Mouse (Mus musculus) Patski (cell line): Measurements from ENCODE around the gene Bsn. TPM values are rescaled to one million over a fixed set of nuclear protein-coding genes. Genes with fewer than 3 reads are reported as not detected.
A peak's percentile ranks its signal among the peaks of the same experiment; 100 is the strongest.

Experiments
- ATAC-seq: fragments of 100-300 bp; one replicate; pipeline ENCODE4 v1.8.0; 2021
- CTCF ChIA-PET: fragments of 350-600 bp; sonication (Branson Sonifier 250); formaldehyde crosslinking; loops from one replicate; lab custom pipeline; 2022; ENCODE audit warnings: inconsistent platforms; lab: Charles Lee
- POLR2A ChIA-PET: fragments of 350-600 bp; sonication (Branson Sonifier 250); formaldehyde crosslinking; loops from one replicate; lab custom pipeline; 2022; ENCODE audit warnings: antibody characterized with exemption, inconsistent platforms; lab: Charles Lee
- DNase-seq: peaks from one replicate; pipeline ENCODE4 v3.0.0-alpha.2; 2011; ENCODE audit warnings: low read depth, low spot score
- H3K27me3 ChIP-seq: fragments of 371-371 bp; one replicate; pipeline ENCODE4 v1.5.1; 2021
- CTCF ChIP-seq: fragments of 100-300 bp; IDR thresholded peaks from one replicate; pipeline ENCODE4 v1.5.1; 2021
- in situ Hi-C: fragments of 300-500 bp; cut with MboI; formaldehyde crosslinking; loops from 3 replicates; pipeline ENCODE4 v1.11.1; 2018; ENCODE audit warnings: low pct_unique_long_range_greater_than_20kb, mixed read lengths
- polyA plus RNA-seq: library from polyadenylated mRNA; unstranded; gene quantifications from one replicate; pipeline ENCODE4 v1.2.3, GENCODE M21; 2021

Bsn gene
- polyA plus RNA-seq, 1 experiment from 2014 or later: 0.08 TPM

DNA sequence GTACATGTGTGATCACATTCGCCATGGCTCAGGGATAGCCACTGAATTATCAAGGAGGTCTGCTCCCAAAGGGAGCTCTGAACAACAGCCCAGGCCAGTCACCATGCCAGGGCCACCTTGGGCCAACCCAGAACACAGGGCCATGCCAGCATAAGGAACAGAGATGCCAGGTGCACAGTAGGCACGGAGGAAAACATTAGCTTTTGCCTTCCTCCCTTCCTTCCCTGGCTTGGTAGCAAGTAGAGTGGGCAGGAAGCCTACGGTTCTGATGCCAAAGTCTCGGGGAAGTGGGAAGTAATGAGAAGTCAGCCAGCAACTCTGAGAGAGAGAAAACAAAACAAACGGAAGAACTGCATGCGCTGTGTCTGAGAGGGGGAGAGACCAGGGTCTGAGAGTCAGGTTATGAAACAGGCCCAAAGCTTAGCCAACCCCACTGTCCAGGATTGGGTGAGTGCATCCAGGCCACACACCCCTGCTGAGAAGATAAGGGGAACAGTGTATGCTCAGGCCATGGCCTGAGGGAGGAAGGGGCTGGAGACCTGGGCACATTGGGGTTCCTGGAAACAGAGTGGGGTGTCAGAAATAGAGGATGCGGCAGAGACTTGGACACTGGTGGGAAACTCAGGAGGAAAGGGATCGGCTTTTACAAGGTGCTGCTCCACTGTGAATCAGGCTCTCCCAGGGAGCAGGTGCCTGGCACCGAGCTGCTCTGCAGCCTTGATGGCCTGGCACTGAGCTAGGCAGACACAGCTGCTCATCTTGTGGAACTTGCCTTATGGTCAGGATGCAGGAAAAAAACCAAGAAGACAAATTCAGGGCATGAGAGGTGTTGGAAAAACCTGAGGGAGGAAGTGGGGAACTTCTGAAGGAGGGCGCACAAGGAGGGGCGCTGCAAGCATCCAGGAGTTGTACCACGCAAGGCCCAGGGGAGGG, 36.4 kb downstream of the Bsn start:
- no peaks in the 10 kb centered on the region for H3K27me3 ChIP-seq
- ATAC-seq: no peak
- ChIA-PET POLR2A (interaction anchor here (0.5 to 0.6 kb wide), 3 partner anchors 32 to 164 kb away, joined by 3 to 4 read pairs (median 4); no protein-coding TSS in a partner anchor), CTCF (no interaction called here)
- in situ Hi-C loops: no loop called here
- DNase-seq: no peak
- TF ChIP-seq CTCF: no peak

DNA sequence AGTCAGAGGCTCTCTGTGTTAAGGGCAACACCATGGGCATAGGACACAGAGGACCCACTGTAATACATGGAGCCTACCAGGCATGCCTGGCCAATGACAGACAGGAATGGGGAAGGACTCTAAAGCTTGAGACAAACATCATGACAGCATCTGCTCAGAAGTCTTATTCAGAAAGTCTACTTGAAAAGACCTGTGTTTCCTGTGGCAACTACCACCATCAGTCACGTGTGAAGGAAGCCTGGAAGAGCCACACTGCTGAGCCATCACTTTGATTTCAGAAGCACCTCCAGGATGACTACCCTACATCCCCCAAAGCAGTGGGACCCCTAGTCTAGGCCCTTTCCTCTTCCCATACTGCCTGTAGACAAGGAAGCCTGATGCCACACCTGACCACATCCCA, 39.7 kb downstream of the Bsn start:
- ATAC-seq (no peak), DNase-seq (no peak)
- in situ Hi-C loops: no loop called here
- no peak for TF ChIP-seq CTCF
- H3K27me3 ChIP-seq: no peaks in the 10 kb centered on the region
- POLR2A ChIA-PET: no interaction called here
- CTCF ChIA-PET: no interaction called here

DNA sequence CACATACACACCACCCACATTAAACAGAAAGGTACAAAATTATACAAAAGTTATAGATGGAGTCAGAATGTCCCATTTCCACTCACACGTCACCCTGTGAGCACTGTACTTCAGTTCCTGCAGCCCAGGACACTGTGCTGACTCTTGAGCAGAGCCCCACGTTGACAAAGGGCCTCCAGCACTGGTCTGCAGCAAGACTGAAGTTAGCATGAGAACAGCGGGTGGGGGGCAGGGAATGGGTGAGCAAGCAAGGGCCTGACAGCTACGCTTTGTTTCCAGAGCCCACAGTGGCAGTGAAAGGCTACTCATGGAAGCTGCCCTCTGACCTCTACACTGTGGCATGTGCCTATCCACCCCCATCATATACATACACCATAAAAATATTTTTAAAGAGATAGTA, 40.4 kb downstream of the Bsn start:
- no peak for ATAC-seq
- ChIA-PET POLR2A (no interaction called here), CTCF (no interaction called here)
- no peak for DNase-seq
- in situ Hi-C loops: no loop called here
- H3K27me3 ChIP-seq: no peaks in the 10 kb centered on the region
- TF ChIP-seq CTCF: no peak

DNA sequence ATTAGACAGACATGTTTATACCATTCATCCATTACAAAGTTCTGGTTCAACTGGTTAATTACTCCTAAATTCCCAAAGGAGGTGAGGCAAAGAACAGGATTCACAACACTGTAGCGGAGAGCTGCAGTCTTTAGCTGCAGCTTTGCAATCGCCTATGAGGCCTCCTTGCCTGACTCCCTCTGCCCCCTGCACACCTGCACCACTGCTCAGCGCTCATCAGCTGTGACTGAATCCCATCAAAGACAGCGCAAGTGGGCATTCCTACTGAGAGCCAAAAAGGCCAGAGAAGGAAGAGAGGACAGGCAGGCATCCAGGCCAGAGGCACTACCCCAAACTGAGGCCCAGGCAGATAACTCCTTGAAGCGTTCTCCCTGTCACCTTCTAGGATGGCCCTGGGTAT, 42.6 kb downstream of the Bsn start:
- H3K27me3 ChIP-seq: no peaks in the 10 kb centered on the region
- DNase-seq (no peak), ATAC-seq (no peak)
- in situ Hi-C loops: no loop called here
- TF ChIP-seq CTCF: no peak
- CTCF ChIA-PET: no interaction called here
- POLR2A ChIA-PET: interaction anchor here (0.8 kb wide), 1 partner anchor 9 kb away, joined by 3 read pairs; no protein-coding TSS in a partner anchor

DNA sequence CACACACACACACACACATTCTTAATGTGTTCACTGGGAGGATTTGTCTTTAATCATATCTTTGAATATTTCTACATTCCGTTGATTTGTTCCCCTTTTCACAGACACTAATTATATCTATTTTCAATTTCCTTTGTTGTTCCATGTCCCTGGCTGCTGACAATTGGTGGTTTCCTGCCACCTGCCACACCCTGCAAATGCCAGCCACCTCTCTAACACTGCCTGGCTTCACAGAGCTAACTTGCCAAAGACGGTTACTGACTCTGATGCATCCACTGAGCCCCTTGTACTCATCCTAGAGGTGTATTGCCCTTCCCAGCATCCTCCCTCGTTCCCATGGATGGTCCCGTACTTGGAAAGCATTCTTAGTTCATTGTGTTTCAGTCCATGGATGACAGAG, 43.7 kb downstream of the Bsn start:
- ChIA-PET POLR2A (no interaction called here), CTCF (no interaction called here)
- ATAC-seq: no peak
- in situ Hi-C loops: no loop called here
- no peaks in the 10 kb centered on the region for H3K27me3 ChIP-seq
- no peak for TF ChIP-seq CTCF
- DNase-seq: no peak

DNA sequence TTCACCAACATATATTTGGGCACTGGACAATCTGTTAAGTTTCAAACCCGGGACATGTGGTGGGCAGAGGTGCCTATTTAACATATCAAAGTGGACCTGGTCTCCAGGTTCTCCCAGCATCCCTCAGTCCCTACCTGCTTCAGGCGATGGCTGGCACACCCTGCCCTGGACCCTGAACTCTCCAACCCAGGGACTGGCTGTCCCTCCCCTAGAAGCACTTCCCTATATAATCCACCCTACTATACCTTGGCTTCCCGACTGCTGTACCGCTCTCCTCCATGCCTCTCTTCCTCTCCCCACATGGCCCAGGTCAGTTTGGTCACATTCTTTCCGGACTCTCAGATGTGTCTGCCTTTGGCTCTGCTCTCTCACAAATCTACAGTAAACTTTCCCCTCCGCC, 44.4 kb downstream of the Bsn start:
- ChIA-PET POLR2A (no interaction called here), CTCF (no interaction called here)
- no peak for TF ChIP-seq CTCF
- ATAC-seq: no peak
- no peak for DNase-seq
- no peaks in the 10 kb centered on the region for H3K27me3 ChIP-seq
- in situ Hi-C loops: no loop called here

DNA sequence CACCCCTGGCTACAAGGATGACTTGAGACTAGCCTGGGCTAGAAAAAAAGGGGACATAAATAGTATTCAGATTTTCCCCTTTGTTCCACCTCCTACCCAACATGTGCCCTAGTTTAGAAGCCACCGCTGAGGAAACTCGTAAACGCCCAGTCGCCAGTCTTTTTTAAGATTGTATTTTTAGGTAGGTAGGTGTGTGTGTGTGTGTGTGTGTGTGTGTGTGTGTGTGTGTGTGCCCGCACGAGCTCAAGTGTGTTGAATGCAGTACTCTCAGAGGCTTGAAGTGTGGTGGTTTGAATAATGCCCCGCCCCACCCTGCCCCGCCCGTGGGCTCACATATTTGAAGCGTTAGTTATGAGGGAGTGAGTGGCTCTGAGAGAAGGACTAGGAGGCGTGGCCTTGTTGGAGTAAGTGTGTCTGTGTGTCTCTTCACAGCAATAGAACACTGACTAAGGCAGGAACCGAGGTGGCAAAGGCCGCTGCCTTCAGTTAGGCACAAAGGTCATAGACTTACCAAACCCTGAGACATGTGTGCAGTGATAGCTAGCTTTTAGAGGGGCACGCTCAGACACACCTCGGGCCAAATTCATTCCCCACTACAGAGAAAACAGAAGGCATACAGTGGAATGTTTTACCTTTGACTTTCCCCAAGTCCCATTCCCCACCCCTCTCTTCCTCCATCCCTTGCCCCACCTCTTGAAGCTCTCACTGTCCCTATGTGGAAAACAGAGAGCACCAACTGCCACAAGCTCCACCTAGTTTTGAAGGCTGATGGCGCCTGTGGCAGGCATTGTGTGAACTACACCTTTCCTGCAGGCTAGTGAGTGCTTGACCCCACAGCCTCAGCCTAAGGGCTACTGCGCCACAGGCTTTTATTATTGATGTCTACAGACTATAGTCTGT, 45.6 kb downstream of the Bsn start:
- TF ChIP-seq CTCF: no peak
- CTCF ChIA-PET: no interaction called here
- ATAC-seq: no peak
- no peak for DNase-seq
- POLR2A ChIA-PET: no interaction called here
- in situ Hi-C loops: no loop called here
- H3K27me3 ChIP-seq: no peaks in the 10 kb centered on the region

DNA sequence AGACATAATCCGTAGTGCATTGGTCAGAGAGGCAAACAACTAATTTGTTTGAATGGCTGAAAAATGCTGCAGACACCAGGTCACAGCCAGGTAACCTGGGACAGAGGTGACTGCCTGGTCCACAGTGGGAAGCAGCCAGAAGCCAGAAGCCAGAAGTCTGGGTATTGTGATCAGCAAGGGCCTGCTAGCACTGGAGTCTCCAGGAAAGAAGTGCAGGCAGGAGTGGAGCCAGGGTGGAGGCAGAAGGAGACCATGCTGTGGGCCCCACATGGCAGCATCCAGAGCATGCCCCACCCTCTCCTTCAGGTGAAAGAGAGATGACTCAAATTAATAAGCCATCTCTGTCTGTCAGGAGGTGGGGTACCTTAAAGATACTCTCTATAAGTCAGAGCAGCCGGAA, 46.7 kb downstream of the Bsn start:
- ATAC-seq: no peak
- H3K27me3 ChIP-seq: no peaks in the 10 kb centered on the region
- in situ Hi-C loops: no loop called here
- CTCF ChIA-PET: no interaction called here
- POLR2A ChIA-PET: no interaction called here
- no peak for DNase-seq
- TF ChIP-seq CTCF: no peak

DNA sequence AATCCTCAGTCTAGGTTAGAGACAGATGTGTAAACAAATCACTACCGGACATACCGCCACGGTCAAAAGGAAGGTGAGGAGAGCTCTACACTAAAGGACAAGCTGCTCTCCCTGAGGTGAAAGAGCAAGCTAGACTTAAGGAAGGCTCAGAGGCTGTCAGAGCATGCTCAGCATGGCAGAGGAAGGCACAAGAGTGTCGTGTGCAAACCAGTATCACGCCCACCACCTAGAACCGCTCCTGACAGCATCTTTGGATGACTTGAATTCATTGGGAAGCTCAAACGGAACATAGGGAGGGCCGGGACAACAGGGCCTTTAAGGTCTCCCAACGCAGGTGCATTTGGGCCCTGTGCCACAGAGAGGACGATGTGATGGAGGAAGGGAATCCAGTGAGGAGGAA, 48.8 kb downstream of the Bsn start:
- DNase-seq: no peak
- ChIA-PET CTCF (no interaction called here), POLR2A (no interaction called here)
- no peak for ATAC-seq
- H3K27me3 ChIP-seq: no peaks in the 10 kb centered on the region
- TF ChIP-seq CTCF: no peak
- in situ Hi-C loops: no loop called here

DNA sequence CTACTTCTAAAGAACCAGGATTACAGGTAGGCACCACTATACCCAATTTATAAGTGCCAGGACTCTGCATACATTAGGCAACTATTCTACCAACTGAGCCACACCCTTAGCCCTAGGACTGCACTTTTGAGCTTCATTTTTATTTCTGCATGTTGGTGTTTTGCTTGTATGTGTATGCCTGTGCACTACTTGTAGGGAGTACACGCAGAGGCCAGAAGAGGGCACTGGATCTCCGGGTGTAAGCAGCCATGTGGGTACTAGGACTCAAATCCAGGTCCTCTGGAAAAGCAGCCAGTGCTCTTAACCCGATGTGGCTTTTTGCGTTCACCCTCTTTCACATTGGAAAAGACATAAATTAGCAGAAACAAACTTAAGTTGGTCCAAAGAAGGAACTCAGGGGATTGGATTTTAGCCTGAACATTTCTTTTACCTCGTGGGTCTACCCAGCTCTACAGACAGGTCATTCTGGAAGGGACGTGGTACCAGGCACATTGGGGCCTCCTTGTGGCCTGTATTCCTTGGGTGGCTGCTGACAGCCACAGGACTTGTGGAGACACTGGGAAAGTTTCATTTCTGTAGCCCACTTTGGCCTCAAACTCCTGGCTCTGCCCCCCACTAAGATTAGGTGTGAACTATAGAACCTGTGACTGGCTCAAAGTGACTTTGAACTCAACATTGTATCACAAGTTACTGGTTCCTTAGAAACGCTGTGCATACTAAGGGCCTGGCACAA, 50.1 kb downstream of the Bsn start:
- no peak for ATAC-seq
- CTCF ChIA-PET: interaction anchor here (1.1 to 1.6 kb wide), 2 partner anchors 17 to 144 kb away, joined by 3 to 8 read pairs; no protein-coding TSS in a partner anchor
- DNase-seq: no peak
- POLR2A ChIA-PET: interaction anchor here (1.0 kb wide), 1 partner anchor 12 kb away, joined by 3 read pairs; no protein-coding TSS in a partner anchor
- H3K27me3 ChIP-seq: no peaks in the 10 kb centered on the region
- in situ Hi-C loops: loop anchor here (5.0 kb wide), 1 partner anchor 142 kb away; no protein-coding TSS in a partner anchor
- TF ChIP-seq CTCF: peak; percentile 66
